Mouse (Mus musculus) midbrain, postnatal 0 days (tissue): ENCODE measurements at regions not wholly inside any gene's neighbourhood (a gene's known extent, or its start where the extent isn't known, plus 50 kb on each side); places are given as distances from the start of the nearest gene placed in this dataset.

Source experiments
- ATAC-seq: fragments of 200-750 bp; cut with Nextera tagmentation; 2 replicates; pipeline ENCODE4 v1.8.0; 2017; ENCODE audit warnings: moderate number of reproducible peaks, mild to moderate bottlenecking, moderate TSS enrichment, moderate library complexity; ENCODE audit not compliant: low FRiP score
- DNase-seq: peaks from one replicate; pipeline ENCODE4 v3.0.0-alpha.2; 2015; ENCODE audit warnings: low spot score
- H3K27ac ChIP-seq: fragments of 300-500 bp; sonication (generic); 2 replicates; pipeline ENCODE4 v1.5.1; 2014; ENCODE audit warnings: low read depth, mild to moderate bottlenecking, low read length, mixed read lengths
- H3K27me3 ChIP-seq: fragments of 300-500 bp; sonication (generic); 2 replicates; pipeline ENCODE4 v1.6.1; 2014; ENCODE audit warnings: low read length, control low read depth, mixed read lengths; ENCODE audit not compliant: insufficient read depth
- H3K36me3 ChIP-seq: fragments of 300-500 bp; sonication (generic); 2 replicates; pipeline ENCODE4 v1.6.1; 2014; ENCODE audit warnings: low read length, control low read depth, mixed read lengths; ENCODE audit not compliant: insufficient read depth
- H3K4me1 ChIP-seq: fragments of 300-500 bp; sonication (generic); 2 replicates; pipeline ENCODE4 v1.6.1; 2014; ENCODE audit warnings: mild to moderate bottlenecking, control low read depth, antibody characterized with exemption, low read length, mixed read lengths; ENCODE audit not compliant: insufficient read depth
- H3K4me2 ChIP-seq: fragments of 300-500 bp; sonication (generic); 2 replicates; pipeline ENCODE4 v1.6.1; 2014; ENCODE audit warnings: low read depth, mild to moderate bottlenecking, low read length, mixed read lengths; ENCODE audit not compliant: poor library complexity, severe bottlenecking
- H3K4me3 ChIP-seq: fragments of 300-500 bp; sonication (generic); 2 replicates; pipeline ENCODE4 v1.5.1; 2014; ENCODE audit warnings: low read depth, mild to moderate bottlenecking, low read length, moderate library complexity
- H3K9ac ChIP-seq: fragments of 300-500 bp; sonication (generic); replicated peaks from 2 replicates; pipeline ENCODE4 v1.6.1; 2014; ENCODE audit warnings: mild to moderate bottlenecking, low read length, moderate library complexity, mixed read lengths; ENCODE audit not compliant: poor library complexity, severe bottlenecking
- H3K9me3 ChIP-seq: fragments of 300-500 bp; sonication (generic); 2 replicates; pipeline ENCODE4 v1.6.1; 2016; ENCODE audit warnings: low read length, control low read depth
- CTCF ChIP-seq: IDR thresholded peaks from 2 replicates; pipeline ENCODE4 v1.5.1; 2016; ENCODE audit warnings: antibody characterized with exemption, mild to moderate bottlenecking
- WGBS: fragments of 180-500 bp; shearing (Covaris S2); extraction: QIAGEN DNeasy Blood & Tissue Kit; methylation state at CpG from one replicate; pipeline ENCODE4 v1.1.7; 2014; 5-methylcytosine and 5-hydroxymethylcytosine counted together

DNA sequence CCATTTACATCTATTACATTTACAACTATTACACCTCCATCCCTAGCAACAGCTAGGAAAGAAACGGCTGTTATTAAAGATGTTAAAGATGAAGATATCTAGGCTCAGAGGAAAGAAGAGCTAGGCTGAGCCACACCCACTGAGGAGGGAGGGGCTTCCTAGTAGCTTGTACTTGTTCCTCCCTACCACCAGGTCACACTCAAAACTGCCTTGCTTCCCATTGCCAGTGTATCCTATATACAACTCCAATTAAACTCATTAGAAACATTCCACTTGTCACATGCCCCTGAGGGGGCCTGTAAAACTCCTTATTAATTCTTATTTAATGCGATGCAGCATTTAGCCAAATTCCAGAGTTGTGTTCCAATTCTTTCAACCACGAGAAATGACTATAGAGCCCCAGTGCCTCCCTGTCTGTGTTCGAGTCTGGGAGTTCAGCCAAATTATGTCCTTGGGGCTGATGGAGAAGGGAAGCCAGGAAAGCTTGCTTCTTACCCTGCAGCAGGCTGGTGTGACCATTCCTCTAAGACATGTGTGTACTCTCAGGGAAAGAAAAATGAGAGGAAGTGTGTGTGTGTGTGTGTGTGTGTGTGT lies 225.0 kb upstream of the Tmem132c start:
- Histone ChIP-seq H3K4me3 (no peak overlapping the region), H3K36me3 (no peaks in the 10 kb centered on the region), H3K4me1 (no peaks in the 10 kb centered on the region), H3K27me3 (no peaks in the 10 kb centered on the region), H3K4me2 (no peak overlapping the region), H3K9ac (no peak overlapping the region), H3K27ac (no peak overlapping the region), H3K9me3 (0 out of 2 replicates have a peak, but pooled peaks cover 3% of the 10 kb centered on the region)
- 37% methylated on average over 4 of the region's 4 CpGs for WGBS
- ATAC-seq (no peak), DNase-seq (peak; percentile 67)
- TF ChIP-seq CTCF, result no peak

- 87% methylated on average over 4 of the region's 4 CpGs for WGBS
Observed at GRCm38 (mm10) chr5:127017971-127018370, 223.6 kb upstream of the Tmem132c start.

GRCm38 (mm10) chr5:127036472-127036871 lies 205.1 kb upstream of the Tmem132c start:
- H3K4me3 ChIP-seq, result no peak overlapping the region
- WGBS, result 49% methylated on average over 5 of the region's 5 CpGs
- no peak overlapping the region for H3K27ac ChIP-seq
- no peak for TF ChIP-seq CTCF
- H3K36me3 ChIP-seq, result no peaks in the 10 kb centered on the region
- no peak overlapping the region for H3K4me2 ChIP-seq
- no peaks in the 10 kb centered on the region for H3K27me3 ChIP-seq
- no peaks in the 10 kb centered on the region for H3K9me3 ChIP-seq
- no peak overlapping the region for H3K9ac ChIP-seq
- DNase-seq, result no peak
- H3K4me1 ChIP-seq, result no peaks in the 10 kb centered on the region
- no peak for ATAC-seq

More at GRCm38 (mm10) chr5:127017971-127018370, 223.6 kb upstream of the Tmem132c start:
- TF ChIP-seq CTCF, result no peak
- H3K4me2 ChIP-seq, result no peak overlapping the region
- no peaks in the 10 kb centered on the region for H3K4me1 ChIP-seq
- no peak overlapping the region for H3K4me3 ChIP-seq
- no peak overlapping the region for H3K9ac ChIP-seq
- ATAC-seq (no peak), DNase-seq (no peak)
- H3K9me3 ChIP-seq, result 0 out of 2 replicates have a peak, but pooled peaks cover 3% of the 10 kb centered on the region
- no peak overlapping the region for H3K27ac ChIP-seq
- H3K36me3 ChIP-seq, result no peaks in the 10 kb centered on the region
- H3K27me3 ChIP-seq, result no peaks in the 10 kb centered on the region

DNA sequence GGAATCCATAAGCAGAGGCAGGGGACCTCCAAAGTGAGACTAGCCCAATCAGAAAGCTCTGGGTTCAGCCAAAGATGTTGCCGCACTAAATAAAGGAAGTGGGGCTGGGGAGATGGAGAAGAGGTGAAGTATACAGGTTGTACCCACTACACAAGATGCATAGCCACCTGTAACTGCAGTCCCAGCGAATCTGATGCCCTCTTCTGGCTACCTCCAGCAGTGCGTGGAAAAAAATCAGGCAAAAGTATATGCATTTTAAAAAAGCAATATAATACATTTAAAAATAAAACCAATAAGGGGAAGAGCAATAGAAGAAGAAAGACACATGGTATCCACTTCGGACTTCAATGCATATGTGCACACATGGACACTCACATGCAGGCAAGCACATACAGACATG lies 183.8 kb upstream of the Tmem132c start:
- no peaks in the 10 kb centered on the region for H3K36me3 ChIP-seq

GRCm38 (mm10) chr5:127074327-127074726 lies 167.3 kb upstream of the Tmem132c start:
- H3K9ac ChIP-seq, result no peak overlapping the region
- H3K9me3 ChIP-seq, result no peaks in the 10 kb centered on the region
- H3K27me3 ChIP-seq, result no peaks in the 10 kb centered on the region
- 51% methylated on average over 4 of the region's 4 CpGs for WGBS
- no peak for TF ChIP-seq CTCF
- no peak overlapping the region for H3K4me2 ChIP-seq
- no peak for ATAC-seq
- DNase-seq, result peak; percentile 30
- no peaks in the 10 kb centered on the region for H3K36me3 ChIP-seq
- H3K4me3 ChIP-seq, result no peak overlapping the region
- H3K4me1 ChIP-seq, result 0 out of 2 replicates have a peak, but pooled peaks cover 2% of the 10 kb centered on the region
- no peak overlapping the region for H3K27ac ChIP-seq

More for the DNA sequence above, 183.8 kb upstream of the Tmem132c start:
- WGBS, result 73% methylated on average over 4 of the region's 4 CpGs
- Histone ChIP-seq H3K27ac (no peak overlapping the region), H3K27me3 (no peaks in the 10 kb centered on the region), H3K4me3 (no peak overlapping the region), H3K9ac (no peak overlapping the region), H3K9me3 (no peaks in the 10 kb centered on the region), H3K4me2 (no peak overlapping the region), H3K4me1 (no peaks in the 10 kb centered on the region)
- no peak for ATAC-seq
- peak; percentile 54 for TF ChIP-seq CTCF
- DNase-seq, result no peak
